Mouse (Mus musculus): ENCODE data around the gene Cnnm3.

DNA sequence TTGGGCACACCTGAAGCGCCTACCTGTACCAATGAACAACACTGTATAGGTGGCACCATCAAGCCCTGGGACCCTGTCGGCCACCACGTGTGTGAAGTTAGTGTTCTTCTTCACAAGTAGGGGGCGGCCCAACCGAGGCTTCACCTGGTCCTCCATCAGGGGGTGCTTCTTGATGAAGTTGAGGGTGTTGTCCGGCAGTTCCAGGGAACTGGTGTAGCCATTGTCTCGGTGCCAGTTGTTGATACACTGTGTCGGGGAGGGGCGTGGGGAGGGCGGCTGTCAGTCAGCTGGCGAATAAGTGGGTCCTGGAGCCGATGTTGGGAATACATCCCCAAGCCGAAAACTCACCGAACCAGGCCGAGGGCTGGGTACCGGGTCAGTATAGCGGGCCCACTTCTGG lies 40.2 kb downstream of the Cnnm3 start:
- TF ChIP-seq CTCF (conservative IDR thresholded peaks at IDR 0.05; ENCODE audit: low read length): no peak
- no peak for TF ChIP-seq POU5F1 (IDR thresholded peaks at IDR 0.05; ENCODE audit: borderline replicate concordance, low read length)
- TF ChIP-seq NANOG (IDR thresholded peaks at IDR 0.05; ENCODE audit: borderline replicate concordance, low read length): no peak
